Mouse (Mus musculus) right cerebral cortex, postnatal 10 days (tissue): ENCODE measurements around the gene Trip10.

ENCODE experiments used
- DNase-seq, 2 experiments: peaks; one replicate each; pipeline ENCODE4 v3.0.0; 2021; ENCODE audit warnings: low spot score in 2 of 2

Gene Trip10

DNA sequence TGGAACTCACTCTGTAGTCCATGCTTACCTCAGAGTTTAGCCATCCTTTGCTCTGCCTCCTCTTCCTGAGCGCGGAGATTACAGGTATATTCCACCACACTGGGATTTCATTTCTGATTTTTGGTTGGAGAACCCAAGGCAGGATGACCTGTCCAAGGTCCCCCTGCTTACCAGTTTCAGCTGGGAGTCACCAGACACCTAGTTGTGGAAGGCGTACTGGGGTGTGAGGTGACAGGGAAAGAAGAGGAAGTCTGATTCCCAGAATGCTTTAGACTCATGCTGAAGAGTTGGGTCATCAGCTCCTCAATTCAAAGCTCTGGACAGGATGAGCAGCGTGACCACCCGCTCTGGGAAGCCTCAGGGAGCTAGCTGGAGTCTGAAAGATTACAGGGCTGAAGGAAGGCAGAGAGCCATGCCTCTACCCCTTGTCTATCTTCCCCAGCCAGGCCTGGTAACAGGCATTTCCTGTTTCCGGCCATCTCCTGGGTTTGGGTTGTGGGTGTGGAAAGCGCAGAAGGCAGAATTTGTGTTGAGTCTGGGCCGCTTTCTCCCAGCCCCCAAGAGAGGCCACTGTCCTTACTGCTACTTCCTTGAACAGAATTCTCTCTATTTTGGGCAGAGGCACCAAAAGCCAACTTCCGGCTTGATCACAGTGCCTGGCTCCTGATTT is 40.9 kb downstream of the Trip10 start:
- DNase-seq, result peak; percentile 57 to 62

DNA sequence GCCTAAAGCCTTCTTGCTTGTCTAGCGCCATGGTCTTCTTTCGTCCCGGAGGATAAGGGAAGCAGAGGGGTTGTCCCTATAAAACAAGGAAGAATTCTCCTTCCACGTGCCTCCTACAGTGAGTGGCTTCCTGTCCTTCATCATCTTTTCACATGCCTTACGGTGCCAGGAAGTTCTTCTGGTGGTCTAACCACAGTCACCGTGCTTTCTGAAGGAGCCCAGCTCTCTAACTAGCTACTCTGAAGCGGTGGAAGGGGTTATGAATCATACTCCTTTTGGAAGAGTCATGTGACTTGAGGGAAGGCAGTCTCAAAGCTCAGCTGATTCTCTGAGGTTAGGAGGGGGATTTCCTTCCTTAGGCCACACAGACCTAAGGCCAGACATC is 41.4 kb downstream of the Trip10 start:
- DNase-seq, result no peak

GRCm38 (mm10) chr17:57292302-57292701 is 43.0 kb downstream of the Trip10 start:
- no peak for DNase-seq

GRCm38 (mm10) chr17:57292968-57293367 is 43.7 kb downstream of the Trip10 start:
- no peak for DNase-seq

GRCm38 (mm10) chr17:57295935-57296334 is 46.7 kb downstream of the Trip10 start:
- no peak for DNase-seq

DNA sequence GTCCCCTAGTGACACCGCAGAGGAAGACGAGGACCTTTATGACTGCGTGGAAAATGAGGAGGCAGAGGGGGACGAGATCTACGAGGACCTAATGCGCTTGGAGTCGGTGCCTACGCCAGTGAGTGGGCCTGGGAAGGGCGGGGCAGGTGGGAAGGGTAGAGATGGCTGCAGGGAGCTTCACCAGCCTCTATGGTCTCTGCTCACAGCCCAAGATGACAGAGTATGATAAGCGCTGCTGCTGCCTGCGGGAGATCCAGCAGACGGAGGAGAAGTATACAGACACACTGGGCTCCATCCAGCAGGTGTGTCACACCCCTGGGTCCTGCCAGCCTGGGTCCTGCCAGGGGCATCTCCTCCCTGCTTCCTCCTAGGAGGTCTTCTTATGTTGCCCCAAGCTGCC is 47.8 kb downstream of the Trip10 start:
- no peak for DNase-seq

DNA sequence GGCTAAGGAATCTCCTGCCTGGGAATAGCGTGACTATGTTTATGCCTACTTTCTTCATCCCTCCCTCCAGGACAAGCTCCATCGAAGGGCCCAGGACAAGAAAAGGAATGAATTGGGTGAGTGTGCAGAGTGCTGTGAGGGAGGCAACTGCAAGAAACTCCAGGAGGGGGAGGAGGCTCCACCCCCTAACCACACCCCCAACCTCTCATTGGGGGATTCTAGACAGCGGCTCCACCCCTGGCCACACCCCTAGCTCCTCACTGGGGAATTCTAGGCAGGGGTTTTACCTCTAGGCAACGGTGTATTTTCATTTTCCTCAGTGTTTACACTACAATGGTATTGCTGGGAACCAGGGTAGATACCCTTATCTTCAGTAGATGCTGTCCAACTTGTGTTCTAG is 56.3 kb downstream of the Trip10 start:
- DNase-seq, result no peak

GRCm38 (mm10) chr17:57307074-57307473 is 57.8 kb downstream of the Trip10 start:
- no peak for DNase-seq

- no peak for DNase-seq
These were observed 62.5 kb downstream of the Trip10 start for GRCm38 (mm10) chr17:57311801-57312200.
